Comparison of ENCODE assay signal across 9 mouse cellular contexts in genomic region chr15:12084164-12084563, GRCm38 (mm10). TPM values are rescaled to one million over a fixed set of nuclear protein-coding genes. Genes with fewer than 3 reads are reported as not detected.
DNase-seq lines count a peak whose midpoint lies in the region; ATAC-seq lines count a peak whose summit lies in the region.
"Had no signal": no experiment of that assay in that cellular context is flagged by ENCODE, and none has a peak within 500 bp of the region (broad histone marks: within the 10 kb centered on the region; RNA-seq: fewer than 3 reads in every experiment).

No protein-coding gene starts in this region.

- H3K9me3 ChIP-seq in kidney, embryonic 15.5 days (replicated peaks), result no peaks in the 10 kb centered on the region
- no peaks in the 10 kb centered on the region for H3K9me3 ChIP-seq in embryonic facial prominence, embryonic 14.5 days (ENCODE audit: control insufficient read depth, low read length)
- H3K9me3 ChIP-seq in neural tube, embryonic 13.5 days, result no peaks in the 10 kb centered on the region

- WGBS in kidney, embryonic 15.5 days, result 51% methylated on average over 6 of the region's 6 CpGs
- 30% methylated on average over 6 of the region's 6 CpGs for WGBS in embryonic facial prominence, embryonic 14.5 days
- 66% methylated on average over 6 of the region's 6 CpGs for WGBS in neural tube, embryonic 13.5 days

- no peak overlapping the region for H3K9ac ChIP-seq in kidney, embryonic 15.5 days
- no peak overlapping the region for H3K9ac ChIP-seq in embryonic facial prominence, embryonic 14.5 days (ENCODE audit: low read depth, low read length)
- H3K9ac ChIP-seq in neural tube, embryonic 13.5 days, result no peak overlapping the region

- no peak overlapping the region for H3K4me3 ChIP-seq in kidney, embryonic 15.5 days (replicated peaks)
- H3K4me3 ChIP-seq in embryonic facial prominence, embryonic 14.5 days (ENCODE audit: low read depth, low read length), result no peak overlapping the region
- no peak overlapping the region for H3K4me3 ChIP-seq in neural tube, embryonic 13.5 days

- DNase-seq in kidney, adult 9 months, result no peak
- DNase-seq in embryonic facial prominence, embryonic 14.5 days (ENCODE audit: low spot score), result peak; percentile 95
- DNase-seq in gastrocnemius, postnatal 4 days (ENCODE audit: low spot score in 2 of 2), result peak; percentile 33 to 70
- no peak for DNase-seq in retina, embryonic 14.5 days (ENCODE audit: low spot score)
- no peak for DNase-seq in thymus, postnatal 25 days
- DNase-seq in embryo, embryonic 10 days (ENCODE audit: low spot score), result no peak

- ATAC-seq in kidney, embryonic 15.5 days (replicated peaks; ENCODE audit: low FRiP score), result peak; percentile 73
- ATAC-seq in embryonic facial prominence, embryonic 14.5 days (ENCODE audit: low read depth), result peak; percentile 95
- peak; percentile 82 for ATAC-seq in neural tube, embryonic 13.5 days (ENCODE audit: low read depth)
- ATAC-seq: Patski had no signal

- H3K27ac ChIP-seq in kidney, embryonic 15.5 days, result no peak overlapping the region
- H3K27ac ChIP-seq in embryonic facial prominence, embryonic 14.5 days (replicated peaks; ENCODE audit: low read depth, low read length), result peak overlapping the region; percentile 44; the same call in 1 of the 2 replicates
- H3K27ac ChIP-seq in neural tube, embryonic 13.5 days (replicated peaks), result peak overlapping the region; percentile 54; the same call in 1 of the 2 replicates

- H3K4me2 ChIP-seq in kidney, embryonic 15.5 days, result no peak overlapping the region
- H3K4me2 ChIP-seq in embryonic facial prominence, embryonic 14.5 days (ENCODE audit: low read depth, low read length), result no peak overlapping the region
- no peak overlapping the region for H3K4me2 ChIP-seq in neural tube, embryonic 13.5 days

- H3K4me1 ChIP-seq in kidney, embryonic 15.5 days, result no peaks in the 10 kb centered on the region
- peaks cover 16% of the 10 kb centered on the region; the same call in 1 of the 2 replicates for H3K4me1 ChIP-seq in embryonic facial prominence, embryonic 14.5 days (ENCODE audit: control insufficient read depth, insufficient read depth, low read length)
- no peaks in the 10 kb centered on the region for H3K4me1 ChIP-seq in neural tube, embryonic 13.5 days (replicated peaks)

- H3K27me3 ChIP-seq in kidney, embryonic 15.5 days, result no peaks in the 10 kb centered on the region
- H3K27me3 ChIP-seq in embryonic facial prominence, embryonic 14.5 days (replicated peaks; ENCODE audit: control insufficient read depth, insufficient read depth, low read length), result no peaks in the 10 kb centered on the region
- no peaks in the 10 kb centered on the region for H3K27me3 ChIP-seq in neural tube, embryonic 13.5 days

- no peaks in the 10 kb centered on the region for H3K36me3 ChIP-seq in kidney, embryonic 15.5 days
- H3K36me3 ChIP-seq in embryonic facial prominence, embryonic 14.5 days (ENCODE audit: control insufficient read depth, insufficient read depth, low read length), result no peaks in the 10 kb centered on the region
- H3K36me3 ChIP-seq in neural tube, embryonic 13.5 days, result no peaks in the 10 kb centered on the region

RNA-seq across cellular contexts. Expression of gene Zfr, which starts 33.5 kb away (rescaled TPM):
- 108 and 109 TPM in 2 replicates for polyA plus RNA-seq in kidney, embryonic 15.5 days (2015; fragmentation: Nextera tagmentation; extraction: Ambion mirVana)
- 138 and 161 TPM in 2 replicates for polyA plus RNA-seq in embryonic facial prominence, embryonic 14.5 days (2014; fragmentation: Nextera tagmentation; extraction: Ambion mirVana)
- total RNA-seq in gastrocnemius, postnatal 4 days (2021), result 100 to 1,000 TPM; 117 to 127 TPM
- polyA plus RNA-seq in neural tube, embryonic 13.5 days (2015; fragmentation: Nextera tagmentation; extraction: Ambion mirVana), result 129 and 138 TPM in 2 replicates

Comparison
In these comparisons a context has a peak if more than half of its experiments do, and no peak if none do; other contexts are left out.
1. DNase-seq: peak in embryonic facial prominence, embryonic 14.5 days (single experiment) and gastrocnemius, postnatal 4 days (2 of 2); none in kidney, adult 9 months (single experiment), retina, embryonic 14.5 days (single experiment), thymus, postnatal 25 days (single experiment) and embryo, embryonic 10 days (single experiment).
2. Peak in every context shown above with its lines, with median percentiles within 50 percentile points of each other: ATAC-seq.